Mouse (Mus musculus): ENCODE measurements around the gene Rgs12. TPM values are rescaled to one million over a fixed set of nuclear protein-coding genes. Genes with fewer than 3 reads are reported as not detected.
A peak's percentile ranks its signal among the peaks of the same experiment; 100 is the strongest.

Gene Rgs12
- polyA plus RNA-seq, 1 experiment from 2014 or later, result 1.5 TPM

DNA sequence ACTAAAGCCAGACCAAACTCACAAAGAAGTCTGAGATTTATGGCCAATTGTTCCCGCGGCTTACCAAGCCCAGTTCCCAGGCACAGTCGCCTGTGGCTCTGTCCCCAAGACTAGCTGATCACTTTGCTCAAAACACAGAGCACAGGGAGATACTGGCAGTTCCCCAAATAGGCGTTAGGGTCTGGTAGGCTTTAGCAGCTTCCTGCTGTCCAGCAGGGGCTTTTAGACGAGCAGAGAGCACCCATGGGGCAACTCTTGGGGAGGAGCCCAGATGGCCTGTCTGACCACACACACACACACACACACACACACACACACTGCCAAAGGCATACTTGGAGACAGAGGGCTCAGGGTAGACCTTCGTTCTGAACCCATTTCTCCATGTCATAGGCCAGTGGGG lies 26.7 kb upstream of the Rgs12 start:
- H3K27ac ChIP-seq, result no peak overlapping the region
- H3K4me3 ChIP-seq (ENCODE audit: inconsistent target), result no peak overlapping the region

DNA sequence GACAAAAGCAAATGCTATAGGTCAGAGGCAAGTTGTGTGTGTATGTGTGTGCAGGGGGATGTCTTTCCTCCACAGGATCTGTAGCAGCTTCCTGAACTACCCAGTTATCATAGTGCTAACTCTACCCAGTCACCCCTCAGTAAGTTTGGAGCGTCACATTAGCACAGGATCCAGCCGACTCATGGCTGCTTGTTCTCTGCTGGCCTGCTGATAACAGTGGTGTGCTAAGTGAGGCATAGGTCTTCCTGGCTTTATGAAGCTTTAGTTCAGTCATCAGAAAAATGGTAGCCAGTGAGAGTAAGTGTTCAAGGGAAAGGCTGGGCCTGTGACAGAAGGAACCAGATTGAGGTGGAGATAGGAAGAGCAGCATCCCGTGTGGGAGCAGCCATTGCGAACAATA lies 25.3 kb upstream of the Rgs12 start:
- no peak overlapping the region for H3K27ac ChIP-seq

More for the DNA sequence above, 26.7 kb upstream of the Rgs12 start:
- WGBS (ENCODE audit: missing documents), result 76% methylated on average over 5 of the region's 6 CpGs
- no peaks in the 10 kb centered on the region for H3K79me2 ChIP-seq (ENCODE audit: inconsistent target)
- H3K36me3 ChIP-seq (ENCODE audit: inconsistent target), result no peaks in the 10 kb centered on the region

DNA sequence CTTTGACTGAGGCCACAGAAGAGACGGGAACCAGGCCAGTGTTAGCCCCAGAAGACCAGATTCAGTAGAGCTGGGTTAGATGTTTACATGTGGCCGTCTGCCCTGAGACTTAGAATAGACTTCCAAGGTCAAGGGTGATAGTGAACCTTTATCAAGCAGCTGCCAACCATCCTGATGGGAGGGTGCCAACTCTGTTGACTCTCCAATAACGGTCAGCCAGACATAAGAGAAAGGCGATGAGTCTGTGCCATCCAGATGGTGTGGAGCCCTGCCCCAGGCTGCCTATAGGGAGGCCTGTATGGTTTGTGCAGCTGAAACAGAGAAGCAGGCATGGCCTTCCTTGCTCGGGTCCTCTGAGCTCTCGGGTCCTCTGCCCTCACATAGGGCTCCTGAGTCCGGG lies 24.7 kb upstream of the Rgs12 start:
- no peaks in the 10 kb centered on the region for H3K36me3 ChIP-seq (ENCODE audit: inconsistent target)
- WGBS (ENCODE audit: missing documents), result 96% methylated on average over 7 of the region's 7 CpGs
- H3K27ac ChIP-seq, result no peak overlapping the region

More for the DNA sequence above, 25.3 kb upstream of the Rgs12 start:
- no peak overlapping the region for H3K4me3 ChIP-seq (ENCODE audit: inconsistent target)
- H3K36me3 ChIP-seq (ENCODE audit: inconsistent target), result no peaks in the 10 kb centered on the region
- WGBS (ENCODE audit: missing documents), result 96% methylated on average over 4 of the region's 4 CpGs
- no peaks in the 10 kb centered on the region for H3K79me2 ChIP-seq (ENCODE audit: inconsistent target)

DNA sequence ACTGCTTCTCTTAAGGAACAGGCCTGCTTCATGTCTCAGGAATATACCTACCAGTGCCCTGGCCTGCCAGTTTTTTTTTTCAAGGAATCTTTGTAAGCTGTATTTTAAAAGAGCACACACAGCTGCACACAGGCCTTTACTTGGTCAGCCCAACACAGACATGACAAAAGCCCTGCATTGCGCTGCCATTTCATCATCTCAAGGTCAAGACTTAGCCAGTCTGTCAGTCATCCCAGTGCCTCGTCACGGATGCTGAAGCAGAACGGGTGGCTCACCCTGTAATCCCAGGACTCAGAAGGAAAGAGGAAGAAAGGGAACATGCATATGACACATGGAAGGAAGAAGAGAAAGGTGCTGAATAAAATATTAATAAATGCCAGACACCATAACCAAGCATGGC lies 21.6 kb upstream of the Rgs12 start:
- Histone ChIP-seq H3K27ac (no peak overlapping the region), H3K36me3 (ENCODE audit: inconsistent target) (no peaks in the 10 kb centered on the region), H3K4me3 (ENCODE audit: inconsistent target) (no peak overlapping the region), H3K79me2 (ENCODE audit: inconsistent target) (no peaks in the 10 kb centered on the region)
- WGBS (ENCODE audit: missing documents), result 92% methylated on average over 4 of the region's 4 CpGs

More for the DNA sequence above, 24.7 kb upstream of the Rgs12 start:
- Histone ChIP-seq H3K4me3 (ENCODE audit: inconsistent target) (no peak overlapping the region), H3K79me2 (ENCODE audit: inconsistent target) (no peaks in the 10 kb centered on the region)

DNA sequence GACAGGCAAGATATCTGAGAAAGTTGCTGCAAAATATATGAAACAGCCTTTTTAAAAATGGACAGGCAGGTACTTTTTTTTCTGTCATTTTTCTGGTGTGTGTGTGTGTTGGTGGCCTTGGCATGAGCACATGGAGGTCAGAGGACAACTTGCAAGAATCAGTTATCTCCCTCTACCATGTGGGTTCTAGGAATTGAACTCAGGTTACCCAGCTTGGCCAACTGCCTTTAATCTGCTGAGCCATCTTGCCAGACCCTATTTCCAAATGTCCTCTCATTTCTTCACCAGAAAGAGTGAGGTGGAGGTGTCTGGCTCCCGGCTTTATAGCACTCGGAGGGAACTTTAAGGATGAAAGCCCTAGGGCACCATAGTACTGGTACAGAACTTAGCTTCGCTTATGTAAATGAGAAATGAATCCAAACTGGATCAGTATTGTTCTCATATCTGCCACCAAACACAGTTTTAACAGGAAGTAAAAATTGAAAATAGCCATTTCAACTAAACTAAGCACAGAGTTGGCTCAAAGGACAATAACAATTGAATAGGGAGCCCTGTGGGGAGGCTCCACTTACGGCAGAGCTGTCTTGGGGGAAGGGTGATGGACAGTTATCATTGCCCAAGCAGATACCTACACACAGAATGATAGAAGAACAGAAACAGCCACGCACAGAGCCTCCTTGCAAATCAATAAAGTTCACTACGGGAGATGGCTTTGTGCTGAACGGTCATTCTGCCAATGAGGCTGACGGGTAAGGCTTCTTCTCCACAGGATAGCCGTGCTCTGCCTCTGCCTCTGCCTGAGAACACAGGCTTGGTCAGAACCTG lies 18.9 kb upstream of the Rgs12 start:
- Histone ChIP-seq H3K4me3 (ENCODE audit: inconsistent target) (no peak overlapping the region), H3K79me2 (ENCODE audit: inconsistent target) (no peaks in the 10 kb centered on the region), H3K36me3 (ENCODE audit: inconsistent target) (no peaks in the 10 kb centered on the region), H3K27ac (no peak overlapping the region)
- WGBS (ENCODE audit: missing documents), result 90% methylated on average over 9 of the region's 9 CpGs

DNA sequence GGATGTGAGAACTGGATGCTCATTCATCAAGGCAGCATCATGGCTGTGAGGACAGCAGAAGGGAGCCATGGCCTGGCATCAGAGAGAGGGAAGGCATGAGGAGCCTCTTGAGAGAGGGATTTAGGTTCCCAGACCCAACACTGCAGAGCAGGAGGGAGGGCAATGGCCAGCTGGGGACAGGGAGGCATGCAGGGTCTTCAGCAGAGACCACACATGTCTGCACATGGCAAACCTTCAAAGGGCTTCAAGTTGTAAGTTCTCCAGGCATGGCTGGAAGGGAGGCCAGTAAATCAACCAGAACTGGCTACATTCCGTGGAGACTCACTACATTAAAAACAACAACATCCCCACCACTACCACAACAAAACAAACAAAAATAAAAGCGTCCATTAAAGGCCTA lies 18.2 kb upstream of the Rgs12 start:
- Histone ChIP-seq H3K79me2 (ENCODE audit: inconsistent target) (no peaks in the 10 kb centered on the region), H3K27ac (no peak overlapping the region)

DNA sequence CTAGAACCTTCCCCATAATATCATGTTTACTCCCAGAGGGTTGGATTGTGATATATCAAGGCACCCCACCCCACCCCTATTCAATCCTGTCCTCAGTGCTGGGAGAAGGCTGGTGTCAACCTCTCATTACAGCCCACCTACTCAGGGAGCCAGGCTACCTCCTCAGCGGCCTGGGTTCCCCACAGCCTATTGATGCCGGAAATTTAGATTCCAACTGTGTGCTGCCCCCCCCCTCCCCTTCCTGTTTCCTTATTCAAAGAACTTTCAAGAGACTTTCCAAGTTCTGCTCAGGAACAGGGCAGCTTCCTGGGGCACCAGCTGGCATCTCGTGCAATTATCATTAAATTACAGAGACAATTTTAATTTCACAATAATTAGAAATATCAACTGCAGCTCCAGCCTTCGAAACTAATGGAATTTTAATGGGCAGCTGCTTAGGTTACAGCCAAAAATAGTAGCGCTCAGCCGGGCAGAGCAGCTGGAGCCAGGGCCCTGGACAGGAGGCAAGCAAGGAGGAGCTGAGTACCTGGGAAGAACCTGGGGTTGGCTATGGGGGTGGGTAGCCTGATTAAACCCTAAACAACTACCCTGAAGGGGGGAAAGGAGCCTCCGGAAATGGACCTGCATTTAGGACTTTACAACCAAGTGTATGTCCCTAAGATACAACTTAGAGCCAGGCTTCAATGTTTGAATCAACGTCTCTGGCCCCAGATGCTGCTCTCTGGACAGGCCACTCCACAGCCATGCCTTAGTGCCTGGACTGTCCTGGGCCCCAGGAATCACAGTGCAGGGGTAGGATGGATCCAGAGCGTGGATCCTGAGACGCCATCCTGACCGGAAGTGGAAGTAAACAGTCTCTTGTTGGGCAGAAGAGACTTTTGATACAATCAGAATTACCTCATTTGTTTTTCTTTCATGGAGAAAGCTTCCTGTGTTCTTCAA lies 17.5 kb upstream of the Rgs12 start:
- Histone ChIP-seq H3K79me2 (ENCODE audit: inconsistent target) (no peaks in the 10 kb centered on the region), H3K36me3 (ENCODE audit: inconsistent target) (no peaks in the 10 kb centered on the region), H3K27ac (no peak overlapping the region), H3K4me3 (ENCODE audit: inconsistent target) (no peak overlapping the region)
- 58% methylated on average over 11 of the region's 11 CpGs for WGBS (ENCODE audit: missing documents)

More for the DNA sequence above, 18.2 kb upstream of the Rgs12 start:
- no peak overlapping the region for H3K4me3 ChIP-seq (ENCODE audit: inconsistent target)
- H3K36me3 ChIP-seq (ENCODE audit: inconsistent target), result no peaks in the 10 kb centered on the region
- 88% methylated on average over 2 of the region's 2 CpGs for WGBS (ENCODE audit: missing documents)

DNA sequence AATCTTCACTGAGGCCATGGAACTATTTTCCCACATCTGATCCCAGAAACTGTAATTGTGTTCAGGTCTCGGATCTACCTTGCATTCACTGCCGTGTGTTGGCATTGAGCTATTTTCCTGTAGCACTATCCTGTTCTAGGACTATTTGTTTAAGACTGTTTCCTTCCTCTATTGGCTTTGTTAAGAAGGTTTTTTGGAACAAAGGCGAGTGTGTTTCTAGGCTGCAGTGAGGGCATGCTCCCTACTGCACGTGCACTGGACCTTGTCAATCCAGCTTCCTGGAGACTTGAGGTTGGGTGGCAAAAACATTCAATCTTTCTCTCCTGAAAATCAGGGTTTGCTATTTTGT lies 16.8 kb upstream of the Rgs12 start:
- Histone ChIP-seq H3K4me3 (ENCODE audit: inconsistent target) (no peak overlapping the region), H3K36me3 (ENCODE audit: inconsistent target) (no peaks in the 10 kb centered on the region), H3K27ac (no peak overlapping the region), H3K79me2 (ENCODE audit: inconsistent target) (no peaks in the 10 kb centered on the region)
- 18% methylated on average over 4 of the region's 4 CpGs for WGBS (ENCODE audit: missing documents)

DNA sequence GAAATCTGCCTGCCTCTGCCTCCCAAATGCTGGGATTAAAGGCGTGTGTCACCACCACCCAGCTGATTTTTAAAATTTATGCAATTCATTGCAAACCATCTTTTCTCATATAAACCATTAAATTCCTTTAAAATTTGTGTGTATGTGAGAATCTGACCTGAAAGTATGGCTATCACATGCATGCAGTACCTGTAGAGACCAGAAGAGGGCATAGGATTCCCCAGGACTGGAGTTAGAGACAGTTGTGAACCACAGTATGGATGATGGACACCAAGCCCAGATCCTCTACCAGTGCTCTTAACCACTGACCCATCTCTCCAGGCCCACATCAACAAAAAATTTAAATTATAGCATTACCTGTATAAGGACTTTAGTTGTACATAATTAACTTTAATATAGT lies 15.8 kb upstream of the Rgs12 start:
- 90% methylated on average over 1 of the region's 1 CpGs for WGBS (ENCODE audit: missing documents)
- H3K4me3 ChIP-seq (ENCODE audit: inconsistent target), result no peak overlapping the region
- H3K36me3 ChIP-seq (ENCODE audit: inconsistent target), result no peaks in the 10 kb centered on the region
- H3K79me2 ChIP-seq (ENCODE audit: inconsistent target), result no peaks in the 10 kb centered on the region
- H3K27ac ChIP-seq, result no peak overlapping the region

DNA sequence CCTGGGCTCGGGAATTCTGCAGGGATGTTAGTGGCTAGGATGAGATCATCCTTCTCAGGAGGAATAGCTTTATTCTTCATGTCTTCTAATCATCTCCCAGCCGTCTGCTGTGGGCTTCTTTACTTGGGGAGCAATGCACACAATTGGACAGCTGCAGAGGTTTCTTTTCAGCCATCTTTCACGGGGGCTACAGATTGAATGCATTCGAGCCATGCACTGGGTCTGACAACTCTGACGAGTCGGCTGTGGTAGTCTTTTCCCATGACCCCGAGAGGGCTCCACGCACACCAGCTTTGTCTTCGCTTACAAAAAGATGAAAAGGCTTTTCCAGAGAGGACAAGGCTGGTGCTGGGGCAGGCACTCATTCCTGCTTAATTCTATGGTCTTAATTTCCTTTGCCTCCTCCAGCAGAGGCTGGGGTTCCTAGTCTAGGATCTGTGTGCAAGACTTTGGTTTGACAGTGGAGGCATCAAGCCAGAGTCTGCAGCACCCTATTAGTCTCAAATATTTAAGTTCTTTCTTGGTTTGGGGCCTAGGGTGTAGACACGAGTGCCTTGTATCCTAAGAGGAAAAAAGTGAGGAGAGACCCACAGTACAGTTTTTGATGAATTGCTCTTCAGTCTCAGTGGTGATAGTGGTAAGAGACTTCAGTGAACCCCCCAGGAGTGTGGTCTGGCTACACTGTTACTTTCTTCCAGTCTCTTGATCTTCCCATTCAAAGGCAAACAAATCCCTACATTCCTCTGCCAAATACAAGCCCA lies 7.4 kb upstream of the Rgs12 start:
- H3K36me3 ChIP-seq (ENCODE audit: inconsistent target), result no peaks in the 10 kb centered on the region
- no peaks in the 10 kb centered on the region for H3K79me2 ChIP-seq (ENCODE audit: inconsistent target)
- no peak overlapping the region for H3K27ac ChIP-seq
- no peak overlapping the region for H3K4me3 ChIP-seq (ENCODE audit: inconsistent target)
- 88% methylated on average over 10 of the region's 10 CpGs for WGBS (ENCODE audit: missing documents)

DNA sequence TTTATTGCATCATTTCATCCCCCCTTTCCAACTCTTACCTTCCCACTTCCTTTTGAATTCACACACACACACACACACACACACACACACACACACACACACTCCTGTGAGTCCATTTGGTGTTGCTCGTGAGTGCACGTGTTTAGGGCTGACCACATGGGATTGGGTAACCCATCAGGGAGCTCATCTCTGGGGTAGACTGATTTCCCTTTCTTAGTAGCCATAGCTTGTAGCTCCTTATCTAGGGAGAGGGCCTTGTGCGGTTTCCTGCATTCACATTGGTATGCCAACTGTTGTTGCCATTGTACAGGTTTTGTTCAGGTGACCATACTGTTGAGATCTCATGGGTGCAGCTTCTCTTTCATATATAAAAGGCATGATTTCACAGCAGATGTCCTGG lies 5.8 kb upstream of the Rgs12 start:
- H3K27ac ChIP-seq, result no peak overlapping the region
- no peaks in the 10 kb centered on the region for H3K36me3 ChIP-seq (ENCODE audit: inconsistent target)
- H3K4me3 ChIP-seq (ENCODE audit: inconsistent target), result no peak overlapping the region
- 25% methylated on average over 3 of the region's 3 CpGs for WGBS (ENCODE audit: missing documents)
- no peaks in the 10 kb centered on the region for H3K79me2 ChIP-seq (ENCODE audit: inconsistent target)

DNA sequence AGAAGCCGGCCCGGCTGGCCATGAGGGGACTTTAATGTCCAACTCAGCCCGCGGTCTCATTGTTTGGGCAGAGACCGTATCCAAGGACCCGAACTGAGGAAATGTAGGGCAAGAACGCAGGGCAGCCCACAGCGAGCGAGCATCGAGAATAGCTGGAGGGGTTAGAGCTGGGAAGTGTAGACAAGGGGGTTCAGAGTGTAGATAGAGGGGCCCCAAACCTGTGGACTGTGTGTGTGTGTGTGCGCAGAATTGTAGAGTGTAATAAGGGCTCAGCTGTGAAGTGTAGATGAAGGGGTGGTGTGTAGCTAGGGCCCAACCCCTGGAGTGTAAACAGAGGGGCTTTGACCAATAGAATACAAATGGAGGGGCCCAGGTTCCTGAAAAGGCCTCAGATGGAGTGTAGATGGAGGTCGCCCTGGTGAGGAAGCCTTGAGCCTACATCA lies 545 bp downstream of the Rgs12 start:
- Histone ChIP-seq H3K79me2 (ENCODE audit: inconsistent target) (no peaks in the 10 kb centered on the region), H3K4me3 (ENCODE audit: inconsistent target) (peak overlapping the region; percentile 26; the same call in 1 of the 2 replicates), H3K36me3 (ENCODE audit: inconsistent target) (no peaks in the 10 kb centered on the region), H3K27ac (no peak overlapping the region)
- WGBS (ENCODE audit: missing documents), result 17% methylated on average over 8 of the region's 12 CpGs

DNA sequence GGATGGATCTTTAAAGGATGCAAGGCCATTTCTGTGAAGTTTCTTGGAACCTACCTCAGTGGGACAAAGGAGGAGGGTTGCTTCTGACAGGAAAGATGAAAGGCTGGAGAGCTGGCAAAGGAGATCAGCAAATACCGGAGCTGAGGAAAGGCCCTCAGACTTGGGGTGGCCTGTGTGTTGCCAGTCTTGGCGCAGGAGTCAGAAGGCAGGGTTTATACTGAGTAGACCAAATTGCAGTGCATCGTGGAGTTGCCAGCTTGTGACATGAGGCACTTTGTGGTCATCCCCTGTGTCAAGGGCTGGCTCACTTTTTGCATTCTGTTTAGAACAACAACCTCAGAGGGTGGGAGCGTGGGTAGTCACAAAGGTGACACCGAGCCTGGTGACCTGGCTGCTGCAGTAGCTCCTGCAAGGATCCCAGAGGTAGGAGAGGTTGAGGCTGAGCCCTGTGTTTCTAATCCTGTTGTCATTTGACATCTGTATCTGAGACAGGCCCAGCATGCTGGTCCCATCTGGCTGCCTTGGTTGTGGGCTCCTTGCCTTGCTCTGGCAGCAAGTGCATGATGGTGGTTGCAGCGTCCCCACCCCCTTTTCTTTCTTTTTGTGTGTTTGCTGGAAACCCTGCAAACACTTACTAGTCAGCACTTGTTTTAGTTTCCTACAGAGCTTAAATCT lies 1.4 kb downstream of the Rgs12 start:
- Histone ChIP-seq H3K36me3 (ENCODE audit: inconsistent target) (no peaks in the 10 kb centered on the region), H3K4me3 (ENCODE audit: inconsistent target) (no peak overlapping the region), H3K27ac (no peak overlapping the region), H3K79me2 (ENCODE audit: inconsistent target) (no peaks in the 10 kb centered on the region)
- WGBS (ENCODE audit: missing documents), result 89% methylated on average over 6 of the region's 6 CpGs

Data from macrophage (primary cell).